Mouse (Mus musculus) ES-E14 (cell line): Measurements from ENCODE around the gene Il4i1.

Source experiments
- CHD2 ChIP-seq: IDR thresholded peaks from 2 replicates; pipeline ENCODE4 v1.6.1; 2014; ENCODE audit warnings: mild to moderate bottlenecking, low read depth, low read length, inconsistent platforms
- HCFC1 ChIP-seq: IDR thresholded peaks from 2 replicates; pipeline ENCODE4 v1.6.1; 2012; ENCODE audit warnings: low read length, inconsistent platforms, borderline replicate concordance; ENCODE audit not compliant: insufficient read depth
- ZC3H11A ChIP-seq: IDR thresholded peaks from 2 replicates; pipeline ENCODE4 v1.6.1; 2012; ENCODE audit warnings: low read depth, mild to moderate bottlenecking, inconsistent platforms, low read length, borderline replicate concordance
- ZNF384 ChIP-seq: IDR thresholded peaks from 2 replicates; pipeline ENCODE4 v1.6.1; 2012; ENCODE audit warnings: low read depth, low read length, inconsistent platforms

DNA sequence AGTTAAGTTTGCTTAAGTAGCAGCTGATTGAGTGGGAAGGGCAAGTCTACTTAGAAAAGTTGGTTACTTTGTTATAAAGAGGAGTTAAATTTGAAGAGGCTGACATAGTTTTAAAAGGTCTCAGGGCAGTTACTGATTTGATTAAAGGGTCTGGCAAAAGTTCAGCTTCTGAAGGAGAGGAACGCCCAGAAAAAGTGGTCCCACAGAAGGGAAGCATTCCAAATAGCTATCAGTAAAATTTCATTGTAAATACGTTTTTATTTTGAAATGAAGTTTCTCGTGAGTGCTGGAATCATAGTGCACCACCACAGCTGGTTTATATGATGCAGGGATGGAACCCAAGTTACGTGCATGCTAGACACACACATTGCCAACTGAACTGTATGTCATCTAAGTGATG, 16.6 kb downstream of the Il4i1 start:
- TF ChIP-seq ZNF384 (no peak), ZC3H11A (no peak), HCFC1 (no peak), CHD2 (no peak)
